Comparison of ENCODE assay signal across 8 mouse cellular contexts in the genomic region with DNA sequence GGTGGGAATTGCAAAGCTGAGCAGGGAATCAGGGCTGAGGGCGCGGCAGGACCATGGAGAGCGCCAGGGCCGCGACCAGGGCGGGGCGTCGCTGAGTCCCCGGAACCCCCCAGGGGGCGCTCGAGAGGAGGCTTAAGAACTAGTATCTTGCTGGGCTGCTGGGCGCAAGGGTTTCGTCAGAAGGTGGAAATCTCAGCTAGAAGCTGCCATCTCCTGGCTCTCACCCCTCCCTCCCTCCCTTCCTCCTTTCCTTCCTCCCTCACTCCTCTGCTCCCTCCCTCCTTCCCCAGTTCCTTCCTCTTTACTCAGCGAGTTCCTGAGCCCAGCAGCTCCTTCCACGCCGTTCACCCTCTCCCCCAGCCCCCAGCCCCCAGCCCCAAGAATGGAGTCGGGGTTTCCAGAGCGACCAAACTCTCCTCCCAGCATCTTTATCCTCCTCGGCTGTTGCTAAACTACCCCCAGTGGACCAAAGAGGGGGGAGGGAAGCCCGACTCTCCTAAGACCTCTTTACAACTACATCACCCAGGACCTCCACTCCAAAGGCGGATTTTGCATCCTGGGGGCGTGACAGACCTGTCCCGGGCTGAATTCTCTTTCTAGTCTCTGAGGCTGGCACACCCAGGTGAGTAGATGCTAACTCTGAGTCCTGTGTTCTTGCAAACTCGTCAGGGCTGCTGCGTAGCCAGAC. TPM values are rescaled to one million over a fixed set of nuclear protein-coding genes. Genes with fewer than 3 reads are reported as not detected.
DNase-seq lines count a peak whose midpoint lies in the region; ATAC-seq lines count a peak whose summit lies in the region.

No protein-coding gene starts in this region.

- peak; percentile 3 for DNase-seq in cerebellum, adult 11 months
- no peak for DNase-seq in cerebellum, adult 9-11 months
- DNase-seq in embryo, embryonic 11.5 days (ENCODE audit: low read depth, low spot score), result peak; percentile 70
- peak; percentile 92 for DNase-seq in kidney, postnatal 10 days
- peak; percentile 18 for DNase-seq in liver, embryonic 13.5 days
- peak; percentile 94 for DNase-seq in testis, postnatal 10 days (ENCODE audit: low spot score)

- no peak for ATAC-seq in heart, embryonic 11.5 days (replicated peaks; ENCODE audit: insufficient number of reproducible peaks, low FRiP score, low TSS enrichment)
- ATAC-seq in liver, embryonic 13.5 days (ENCODE audit: low read depth), result no peak
- ATAC-seq in neural tube, embryonic 13.5 days (ENCODE audit: low read depth), result peak; percentile 67

- 2% methylated on average over 25 of the region's 25 CpGs for WGBS in heart, embryonic 11.5 days (ENCODE audit: insufficient replicate concordance)
- 3% methylated on average over 25 of the region's 25 CpGs for WGBS in liver, embryonic 13.5 days (ENCODE audit: insufficient replicate concordance)
- WGBS in neural tube, embryonic 13.5 days, result under 1% methylated on average over 24 of the region's 25 CpGs

- H3K9me3 ChIP-seq in heart, embryonic 11.5 days (replicated peaks; ENCODE audit: control insufficient read depth, low read length), result no peaks in the 10 kb centered on the region
- no peaks in the 10 kb centered on the region for H3K9me3 ChIP-seq in liver, embryonic 13.5 days (replicated peaks)
- no peaks in the 10 kb centered on the region for H3K9me3 ChIP-seq in neural tube, embryonic 13.5 days

- H3K36me3 ChIP-seq in heart, embryonic 11.5 days (ENCODE audit: control insufficient read depth, insufficient read depth, low read length), result no peaks in the 10 kb centered on the region
- no peaks in the 10 kb centered on the region for H3K36me3 ChIP-seq in liver, embryonic 13.5 days
- H3K36me3 ChIP-seq in neural tube, embryonic 13.5 days, result no peaks in the 10 kb centered on the region

- peak overlapping the region; percentile 15; the same call in 1 of the 2 replicates for H3K4me2 ChIP-seq in heart, embryonic 11.5 days
- no peak overlapping the region for H3K4me2 ChIP-seq in liver, embryonic 13.5 days
- peak overlapping the region; percentile 58 for H3K4me2 ChIP-seq in neural tube, embryonic 13.5 days

- H3K27me3 ChIP-seq in heart, embryonic 11.5 days (ENCODE audit: control insufficient read depth, insufficient read depth, low read length), result peaks cover 18% of the 10 kb centered on the region
- peaks cover 7% of the 10 kb centered on the region for H3K27me3 ChIP-seq in liver, embryonic 13.5 days
- peaks cover 38% of the 10 kb centered on the region for H3K27me3 ChIP-seq in neural tube, embryonic 13.5 days

- H3K4me3 ChIP-seq in heart, embryonic 11.5 days (ENCODE audit: low read depth, low read length), result no peak overlapping the region
- H3K4me3 ChIP-seq in liver, embryonic 13.5 days (replicated peaks), result no peak overlapping the region
- peak overlapping the region; percentile 34 for H3K4me3 ChIP-seq in neural tube, embryonic 13.5 days

- no peaks in the 10 kb centered on the region for H3K4me1 ChIP-seq in heart, embryonic 11.5 days (ENCODE audit: control insufficient read depth, insufficient read depth, low read length)
- H3K4me1 ChIP-seq in liver, embryonic 13.5 days (replicated peaks), result no peaks in the 10 kb centered on the region
- peaks cover 10% of the 10 kb centered on the region for H3K4me1 ChIP-seq in neural tube, embryonic 13.5 days (replicated peaks)

- no peak overlapping the region for H3K27ac ChIP-seq in heart, embryonic 11.5 days (ENCODE audit: low read depth, low read length)
- no peak overlapping the region for H3K27ac ChIP-seq in liver, embryonic 13.5 days
- H3K27ac ChIP-seq in neural tube, embryonic 13.5 days (replicated peaks), result no peak overlapping the region

- no peak overlapping the region for H3K9ac ChIP-seq in heart, embryonic 11.5 days (ENCODE audit: low read depth, low read length)
- no peak overlapping the region for H3K9ac ChIP-seq in liver, embryonic 13.5 days
- H3K9ac ChIP-seq in neural tube, embryonic 13.5 days, result peak overlapping the region; percentile 48

RNA-seq across cellular contexts. Expression of gene Cpne4, which starts 22.5 kb away (rescaled TPM):
- 0.31 and 0.64 TPM in 2 replicates for polyA plus RNA-seq in heart, embryonic 11.5 days (2014; fragmentation: Nextera tagmentation; extraction: Ambion mirVana)
- 0.09 and 0.12 TPM in 2 replicates for polyA plus RNA-seq in liver, embryonic 13.5 days (2015; fragmentation: Nextera tagmentation; extraction: Ambion mirVana)
- 11.7 and 14.2 TPM in 2 replicates for polyA plus RNA-seq in neural tube, embryonic 13.5 days (2015; fragmentation: Nextera tagmentation; extraction: Ambion mirVana)
